Mouse (Mus musculus): Measurements from ENCODE around the gene Armc12. TPM values are rescaled to one million over a fixed set of nuclear protein-coding genes. Genes with fewer than 3 reads are reported as not detected.

The Armc12 gene
- total and polyA plus RNA-seq, 3 experiments: 0.15 TPM; not detected in 2

DNA sequence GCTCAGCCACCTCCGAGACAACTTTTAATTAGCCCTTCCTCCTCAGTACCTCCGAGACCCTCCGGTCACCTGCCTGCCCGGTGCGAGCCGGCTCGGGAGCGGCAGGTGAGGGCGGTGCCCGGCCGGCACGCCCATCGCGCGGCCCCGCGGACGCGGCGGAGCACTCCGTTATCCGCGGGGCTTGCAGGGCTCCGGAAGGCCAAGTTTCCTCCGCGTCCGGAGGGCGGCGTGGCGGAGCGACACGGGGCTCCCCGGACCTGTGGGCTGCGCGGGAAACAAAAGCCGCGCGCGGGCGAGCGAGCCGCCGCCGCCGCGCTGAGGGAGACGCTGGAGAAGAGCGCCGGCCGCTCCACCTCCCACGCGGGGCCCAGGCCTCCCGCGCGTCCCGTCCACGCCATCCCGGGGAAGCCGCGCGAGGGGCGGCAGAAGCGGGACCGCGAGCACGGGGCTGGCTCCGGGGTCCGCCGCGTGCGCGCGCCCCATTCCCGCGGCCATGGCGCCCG is 45.1 kb upstream of the Armc12 start:
- no peaks in the 10 kb centered on the region; a peak in 1 of 4 replicates for H3K4me1 ChIP-seq (ENCODE audit: control insufficient read depth in 1 of 2, insufficient read depth in 2 of 2, low read length in 2 of 2)
- H3K27me3 ChIP-seq (ENCODE audit: control insufficient read depth in 1 of 2, insufficient read depth in 2 of 2, low read length in 2 of 2): no peaks in the 10 kb centered on the region
- peak overlapping the region; percentile 50 for H3K27ac ChIP-seq (ENCODE audit: control insufficient read depth, low read depth, low read length)
- no peak for TF ChIP-seq JUND (IDR thresholded peaks at IDR 0.05; ENCODE audit: low read depth, low read length)
- TF ChIP-seq NRF1 (IDR thresholded peaks at IDR 0.05; ENCODE audit: insufficient read depth, low read depth, low read length, poor library complexity, severe bottlenecking): no peak
- TF ChIP-seq ZNF384 (IDR thresholded peaks at IDR 0.05; ENCODE audit: low read depth, low read length): no peak
- no peak for TF ChIP-seq HCFC1 (IDR thresholded peaks at IDR 0.05; ENCODE audit: low read depth, low read length)
- TF ChIP-seq ZKSCAN1 (IDR thresholded peaks at IDR 0.05; ENCODE audit: low read depth, low read length): no peak
- no peak; the same call in 1 of the 2 replicates for TF ChIP-seq UBTF (IDR thresholded peaks at IDR 0.05; ENCODE audit: borderline replicate concordance, insufficient read depth, low read depth, low read length)
- TF ChIP-seq CHD1 (IDR thresholded peaks at IDR 0.05; ENCODE audit: low read depth, low read length): no peak
- no peak for TF ChIP-seq MAX (IDR thresholded peaks at IDR 0.05; ENCODE audit: low read length)
- TF ChIP-seq MXI1 (IDR thresholded peaks at IDR 0.05; ENCODE audit: low read depth, low read length): no peak
- no peak for TF ChIP-seq POLR2AphosphoS2 (IDR thresholded peaks at IDR 0.05; ENCODE audit: low read length)
- TF ChIP-seq RAD21 (IDR thresholded peaks at IDR 0.05; ENCODE audit: low read depth, low read length): no peak
- TF ChIP-seq TCF12 (IDR thresholded peaks at IDR 0.05; ENCODE audit: low read depth, low read length): no peak
- no peak for TF ChIP-seq MAZ (IDR thresholded peaks at IDR 0.05; ENCODE audit: low read depth, low read length)
- TF ChIP-seq TAL1 (IDR thresholded peaks at IDR 0.05; ENCODE audit: low read length): no peak
- no peak for TF ChIP-seq POLR2AphosphoS5 (IDR thresholded peaks at IDR 0.05; ENCODE audit: borderline replicate concordance, low read depth, low read length)
- no peak for TF ChIP-seq E2F4 (IDR thresholded peaks at IDR 0.05; ENCODE audit: borderline replicate concordance, low read depth, low read length)
- TF ChIP-seq KAT2A (conservative IDR thresholded peaks at IDR 0.05; ENCODE audit: low read depth, low read length): no peak
- no peak for TF ChIP-seq ZMIZ1 (IDR thresholded peaks at IDR 0.05; ENCODE audit: low read depth, low read length)
- no peak for TF ChIP-seq GABPA (IDR thresholded peaks at IDR 0.05; ENCODE audit: low read depth, low read length)
- no peak for TF ChIP-seq GATA1 (IDR thresholded peaks at IDR 0.05; ENCODE audit: low read depth, low read length)
- H3K9me3 ChIP-seq (replicated peaks; ENCODE audit: insufficient read depth, low read length): no peaks in the 10 kb centered on the region
- H3K9ac ChIP-seq (ENCODE audit: control insufficient read depth, low read depth, low read length, poor library complexity, severe bottlenecking): peak overlapping the region; percentile 85
- H3K4me3 ChIP-seq (ENCODE audit: control insufficient read depth in 1 of 2, insufficient read depth in 1 of 2, low read depth in 2 of 2, low read length in 2 of 2): peak overlapping the region; percentile 77 to 86
- peaks cover 23% of the 10 kb centered on the region for H3K79me2 ChIP-seq (ENCODE audit: control insufficient read depth, insufficient read depth, low read length, poor library complexity)
- peaks cover 0 to 6% of the 10 kb centered on the region in 2 experiments; a peak in 2 of 4 replicates for H3K36me3 ChIP-seq (ENCODE audit: control insufficient read depth in 1 of 2, insufficient read depth in 2 of 2, low read length in 2 of 2)
- no peak for DNase-seq (ENCODE audit: low read depth, low spot score)

DNA sequence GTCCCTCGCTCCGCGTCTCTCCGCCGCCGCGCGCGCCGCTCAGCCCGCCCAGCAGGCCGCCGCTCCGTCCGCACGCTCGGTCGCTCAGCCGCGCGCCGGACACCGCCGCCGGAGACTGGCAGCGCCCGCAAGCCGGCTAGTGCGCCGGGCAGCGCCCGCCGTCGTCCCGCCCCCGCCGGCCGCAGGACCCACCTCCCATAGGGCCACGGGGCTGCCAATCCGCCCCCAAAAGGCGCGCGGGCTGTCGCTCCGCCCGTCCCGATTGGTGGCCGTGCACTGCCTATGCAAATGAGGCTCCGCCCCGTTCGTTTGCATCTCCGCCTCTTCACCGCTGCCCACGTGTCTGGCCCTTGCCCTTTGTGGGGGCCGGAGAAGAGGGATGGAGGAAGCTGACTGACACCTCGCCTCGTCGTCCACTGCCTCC is 44.6 kb upstream of the Armc12 start:
- DNase-seq (ENCODE audit: low read depth, low spot score): peak; percentile 96
- peak overlapping the region; percentile 77 to 86 for H3K4me3 ChIP-seq (ENCODE audit: control insufficient read depth in 1 of 2, insufficient read depth in 1 of 2, low read depth in 2 of 2, low read length in 2 of 2)
- peaks cover 0 to 6% of the 10 kb centered on the region in 2 experiments; a peak in 2 of 4 replicates for H3K36me3 ChIP-seq (ENCODE audit: control insufficient read depth in 1 of 2, insufficient read depth in 2 of 2, low read length in 2 of 2)
- H3K27me3 ChIP-seq (ENCODE audit: control insufficient read depth in 1 of 2, insufficient read depth in 2 of 2, low read length in 2 of 2): no peaks in the 10 kb centered on the region
- H3K4me1 ChIP-seq (ENCODE audit: control insufficient read depth in 1 of 2, insufficient read depth in 2 of 2, low read length in 2 of 2): no peaks in the 10 kb centered on the region; a peak in 1 of 4 replicates
- H3K9ac ChIP-seq (ENCODE audit: control insufficient read depth, low read depth, low read length, poor library complexity, severe bottlenecking): peak overlapping the region; percentile 85
- peaks cover 22% of the 10 kb centered on the region for H3K79me2 ChIP-seq (ENCODE audit: control insufficient read depth, insufficient read depth, low read length, poor library complexity)
- no peaks in the 10 kb centered on the region for H3K9me3 ChIP-seq (replicated peaks; ENCODE audit: insufficient read depth, low read length)
- peak overlapping the region; percentile 50; the same call in 1 of the 2 replicates for H3K27ac ChIP-seq (ENCODE audit: control insufficient read depth, low read depth, low read length)
- TF ChIP-seq MAZ (IDR thresholded peaks at IDR 0.05; ENCODE audit: low read depth, low read length): no peak
- peak; percentile 77 for TF ChIP-seq MYC (IDR thresholded peaks at IDR 0.05; ENCODE audit: low read depth, low read length)
- no peak for TF ChIP-seq SMC3 (IDR thresholded peaks at IDR 0.05; ENCODE audit: low read depth, low read length)
- TF ChIP-seq JUND (IDR thresholded peaks at IDR 0.05; ENCODE audit: low read depth, low read length): no peak
- TF ChIP-seq MEF2A (IDR thresholded peaks at IDR 0.05; ENCODE audit: extremely low read depth, insufficient replicate concordance, low read depth, low read length, poor library complexity, severe bottlenecking): no peak
- no peak for TF ChIP-seq USF2 (IDR thresholded peaks at IDR 0.05; ENCODE audit: borderline replicate concordance in 1 of 2, insufficient read depth in 1 of 2, low read depth in 1 of 2, low read length in 2 of 2)
- TF ChIP-seq SIN3A (IDR thresholded peaks at IDR 0.05; ENCODE audit: low read length): peak; percentile 52; the same call in 1 of the 2 replicates
- no peak for TF ChIP-seq EP300 (IDR thresholded peaks at IDR 0.05; ENCODE audit: low read depth in 1 of 2, low read length in 2 of 2)
- TF ChIP-seq RAD21 (IDR thresholded peaks at IDR 0.05; ENCODE audit: low read depth, low read length): no peak
- no peak for TF ChIP-seq ETS1 (IDR thresholded peaks at IDR 0.05; ENCODE audit: low read depth, low read length)
- TF ChIP-seq ZNF384 (IDR thresholded peaks at IDR 0.05; ENCODE audit: low read depth, low read length): no peak
- no peak for TF ChIP-seq POLR2AphosphoS5 (IDR thresholded peaks at IDR 0.05; ENCODE audit: borderline replicate concordance, low read depth, low read length)
- no peak for TF ChIP-seq MYB (IDR thresholded peaks at IDR 0.05; ENCODE audit: low read depth, low read length)
- peak; percentile 49; the same call in 1 of the 2 replicates for TF ChIP-seq NRF1 (IDR thresholded peaks at IDR 0.05; ENCODE audit: insufficient read depth, low read depth, low read length, poor library complexity, severe bottlenecking)
- TF ChIP-seq MXI1 (IDR thresholded peaks at IDR 0.05; ENCODE audit: low read depth, low read length): peak; percentile 94
- TF ChIP-seq ZKSCAN1 (IDR thresholded peaks at IDR 0.05; ENCODE audit: low read depth, low read length): no peak
- no peak for TF ChIP-seq GATA1 (IDR thresholded peaks at IDR 0.05; ENCODE audit: low read depth, low read length)
- 0 out of 2 replicates have a peak, but pooled peaks have one; percentile 38 for TF ChIP-seq HCFC1 (IDR thresholded peaks at IDR 0.05; ENCODE audit: low read depth, low read length)
- TF ChIP-seq TCF12 (IDR thresholded peaks at IDR 0.05; ENCODE audit: low read depth, low read length): peak; percentile 45
